Mouse (Mus musculus): ENCODE results near the gene Vars.

- TF ChIP-seq CTCF (conservative IDR thresholded peaks at IDR 0.05 in 1 of 2, IDR thresholded peaks at IDR 0.05 in 1 of 2; ENCODE audit: low read depth in 2 of 2, low read length in 2 of 2) (no peak), ZNF384 (IDR thresholded peaks at IDR 0.05; ENCODE audit: low read depth, low read length) (no peak)
Observed at GRCm38 (mm10) chr17:35045807-35046680, 45.3 kb downstream of the Vars start.
